Mouse (Mus musculus) heart, embryonic 13.5 days (tissue): ENCODE results near the gene Hist1h4j. TPM values are rescaled to one million over a fixed set of nuclear protein-coding genes. Genes with fewer than 3 reads are reported as not detected.

Source experiments
- ATAC-seq: fragments of 200-750 bp; cut with Nextera tagmentation; 2 replicates; pipeline ENCODE4 v1.8.0; 2017; ENCODE audit warnings: moderate TSS enrichment; ENCODE audit not compliant: insufficient number of reproducible peaks, low FRiP score, low TSS enrichment; ENCODE audit errors: extremely low read depth
- H3K27ac ChIP-seq: fragments of 300-500 bp; sonication (generic); replicated peaks from 2 replicates; pipeline ENCODE4 v1.5.1; 2015; ENCODE audit warnings: moderate library complexity, mild to moderate bottlenecking, inconsistent platforms
- H3K27me3 ChIP-seq: fragments of 300-500 bp; sonication (generic); replicated peaks from 2 replicates; pipeline ENCODE4 v1.6.1; 2015; ENCODE audit warnings: mild to moderate bottlenecking, inconsistent platforms
- H3K36me3 ChIP-seq: fragments of 300-500 bp; sonication (generic); 2 replicates; pipeline ENCODE4 v1.6.1; 2015; ENCODE audit warnings: mild to moderate bottlenecking, inconsistent platforms
- H3K4me1 ChIP-seq: fragments of 300-500 bp; sonication (generic); 2 replicates; pipeline ENCODE4 v1.6.1; 2015; ENCODE audit warnings: inconsistent platforms
- H3K4me2 ChIP-seq: fragments of 300-500 bp; sonication (generic); 2 replicates; pipeline ENCODE4 v1.6.1; 2015; ENCODE audit warnings: inconsistent platforms, mild to moderate bottlenecking, moderate library complexity
- H3K4me3 ChIP-seq: fragments of 300-500 bp; sonication (generic); 2 replicates; pipeline ENCODE4 v1.5.1; 2015; ENCODE audit warnings: moderate library complexity, mild to moderate bottlenecking, inconsistent platforms
- H3K9ac ChIP-seq: fragments of 300-500 bp; sonication (generic); 2 replicates; pipeline ENCODE4 v1.6.1; 2015; ENCODE audit warnings: inconsistent platforms, mild to moderate bottlenecking, moderate library complexity
- H3K9me3 ChIP-seq: fragments of 300-500 bp; sonication (generic); 2 replicates; pipeline ENCODE4 v1.6.1; 2016; ENCODE audit warnings: inconsistent platforms
- WGBS: fragments of 180-500 bp; shearing (Covaris S2); methylation state at CpG from one replicate; pipeline ENCODE4 v1.1.7; 2015; ENCODE audit warnings: mixed read lengths; 5-methylcytosine and 5-hydroxymethylcytosine counted together
- microRNA-seq: library from miRNA; unstranded; fragments of <30 nt; microRNA quantifications from one replicate; pipeline ENCODE4, GENCODE M21; 2016
- polyA plus RNA-seq: library from polyadenylated mRNA; unstranded; fragments of >200 nt; fragmentation: Nextera tagmentation; extraction: Ambion mirVana; gene quantifications from 2 replicates; pipeline ENCODE4 v1.2.1, GENCODE M21; 2015

The Hist1h4j gene
- polyA plus RNA-seq, 1 experiment from 2014 or later: 0.45 TPM

GRCm38 (mm10) chr13:21784311-21784710, 49.4 kb downstream of the Hist1h4j start:
- H3K9me3 ChIP-seq: no peaks in the 10 kb centered on the region
- peak overlapping the region; percentile 87 for H3K27ac ChIP-seq
- H3K9ac ChIP-seq: peak overlapping the region; percentile 74
- peak overlapping the region; percentile 55; the same call in 1 of the 2 replicates for H3K4me3 ChIP-seq
- ATAC-seq: no peak
- H3K4me2 ChIP-seq: peak overlapping the region; percentile 79
- no peaks in the 10 kb centered on the region for H3K36me3 ChIP-seq
- H3K27me3 ChIP-seq: no peaks in the 10 kb centered on the region
- WGBS: 43% methylated on average over 6 of the region's 6 CpGs
- peaks cover 52% of the 10 kb centered on the region for H3K4me1 ChIP-seq

Small RNA genes within 50 kb of the gene (microRNA-seq; reads per million reads assigned to microRNA genes)
- gene Gm44357 (not detected), gene Gm44367 (not detected), gene Gm44454 (not detected)

Other genes starting within 250 kb of the Hist1h4j start
- 0.45 and 0.87 TPM in 2 replicates for gene AK157302, start 239.8 kb upstream of the Hist1h4j start, polyA plus RNA-seq
- gene Gm11273, start 233.6 kb upstream of the Hist1h4j start, polyA plus RNA-seq: 14.7 and 20.9 TPM in 2 replicates
- gene Zkscan8, start 203.9 kb upstream of the Hist1h4j start, polyA plus RNA-seq: 3.8 and 4.8 TPM in 2 replicates
- not detected in 2 replicates for gene Olfr1366, start 192.3 kb upstream of the Hist1h4j start, polyA plus RNA-seq
- gene Olfr1535, start 175.2 kb upstream of the Hist1h4j start, polyA plus RNA-seq: not detected in 2 replicates
- gene Olfr1364, start 153.3 kb upstream of the Hist1h4j start, polyA plus RNA-seq: not detected in 2 replicates
- not detected in 2 replicates for gene Olfr1362, start 121.0 kb upstream of the Hist1h4j start, polyA plus RNA-seq
- not detected in 2 replicates for gene Olfr11, start 92.5 kb upstream of the Hist1h4j start, polyA plus RNA-seq
- not detected in 2 replicates for gene Olfr1361, start 71.7 kb upstream of the Hist1h4j start, polyA plus RNA-seq
- not detected in 2 replicates for gene Olfr1360, start 57.7 kb upstream of the Hist1h4j start, polyA plus RNA-seq
- not detected in 2 replicates for gene Olfr1359, start 37.0 kb upstream of the Hist1h4j start, polyA plus RNA-seq
- gene Hist1h2bl, start 18.9 kb upstream of the Hist1h4j start, polyA plus RNA-seq: 1.9 TPM in 1 of 2 replicates, not detected in the other
- gene Hist1h2ai, start 18.6 kb upstream of the Hist1h4j start, polyA plus RNA-seq: 9.8 and 10.5 TPM in 2 replicates
- 0.62 and 2.3 TPM in 2 replicates for gene Hist1h3h, start 17.4 kb upstream of the Hist1h4j start, polyA plus RNA-seq
- 1.5 TPM in 2 replicates for gene Hist1h2bm, start 13.0 kb upstream of the Hist1h4j start, polyA plus RNA-seq
- 1.3 TPM in 1 of 2 replicates, not detected in the other for gene Hist1h4k, start 15.4 kb downstream of the Hist1h4j start, polyA plus RNA-seq
- gene Hist1h2ak, start 18.8 kb downstream of the Hist1h4j start, polyA plus RNA-seq: 9.5 and 15.8 TPM in 2 replicates
- gene Hist1h2bn, start 19.1 kb downstream of the Hist1h4j start, polyA plus RNA-seq: 1.4 and 3.5 TPM in 2 replicates
- gene Hist1h1b, start 45.6 kb downstream of the Hist1h4j start, polyA plus RNA-seq: 13.1 and 13.2 TPM in 2 replicates
- 63.6 and 66.6 TPM in 2 replicates for gene Hist1h3i, start 48.3 kb downstream of the Hist1h4j start, polyA plus RNA-seq
- 1.2 and 6.6 TPM in 2 replicates for gene Hist1h2an, start 52.2 kb downstream of the Hist1h4j start, polyA plus RNA-seq
- 0.37 and 0.49 TPM in 2 replicates for gene Hist1h2bp, start 52.4 kb downstream of the Hist1h4j start, polyA plus RNA-seq
- gene Hist1h2bq, start 75.1 kb downstream of the Hist1h4j start, polyA plus RNA-seq: 8.4 and 10.2 TPM in 2 replicates
- not detected in 2 replicates for gene Hist1h2ao, start 75.4 kb downstream of the Hist1h4j start, polyA plus RNA-seq
- gene Hist1h4m, start 76.7 kb downstream of the Hist1h4j start, polyA plus RNA-seq: not detected in 2 replicates
- gene Hist1h4n, start 97.1 kb downstream of the Hist1h4j start, polyA plus RNA-seq: 11.2 and 15.6 TPM in 2 replicates
- 1,655 and 1,669 TPM in 2 replicates for gene Hist1h2ap, start 98.4 kb downstream of the Hist1h4j start, polyA plus RNA-seq
- gene Hist1h2br, start 98.7 kb downstream of the Hist1h4j start, polyA plus RNA-seq: 9.2 and 10.8 TPM in 2 replicates
- 5.2 and 6.3 TPM in 2 replicates for gene Zfp184, start 210.0 kb downstream of the Hist1h4j start, polyA plus RNA-seq
- gene Pom121l2, start 246.1 kb downstream of the Hist1h4j start, polyA plus RNA-seq: 0.05 and 0.07 TPM in 2 replicates